In genomic region chr16:49407956-49408795, GRCm38 (mm10) we compare ENCODE assay signal across 11 mouse cellular contexts.
DNase-seq lines count a peak whose midpoint lies in the region; ATAC-seq and TF ChIP-seq lines count a peak whose summit lies in the region.
"Had no signal": no experiment of that assay in that cellular context is flagged by ENCODE, and none has a peak within 500 bp of the region (broad histone marks: within the 10 kb centered on the region; RNA-seq: fewer than 3 reads in every experiment).

No protein-coding gene starts in this region.

- H3K4me3 ChIP-seq in lung, embryonic 14.5 days (ENCODE audit: low read depth, low read length): no peak overlapping the region
- H3K4me3 ChIP-seq in lung, postnatal 0 days (ENCODE audit: low read depth, low read length): no peak overlapping the region
- no peak overlapping the region for H3K4me3 ChIP-seq in hindbrain, embryonic 11.5 days (ENCODE audit: low read depth, low read length)
- H3K4me3 ChIP-seq in liver, embryonic 12.5 days: no peak overlapping the region
- H3K4me3 ChIP-seq: megakaryocyte, embryonic 14.5 days had no signal

- H3K27ac ChIP-seq in lung, embryonic 14.5 days (ENCODE audit: low read depth): no peak overlapping the region
- no peak overlapping the region for H3K27ac ChIP-seq in lung, postnatal 0 days (ENCODE audit: low read length)
- H3K27ac ChIP-seq in hindbrain, embryonic 11.5 days (ENCODE audit: low read depth, low read length): peak overlapping the region; percentile 62; the same call in 1 of the 2 replicates
- no peak overlapping the region for H3K27ac ChIP-seq in liver, embryonic 12.5 days

- H3K9me3 ChIP-seq in lung, embryonic 14.5 days (ENCODE audit: low read depth, low read length): no peaks in the 10 kb centered on the region
- no peaks in the 10 kb centered on the region for H3K9me3 ChIP-seq in lung, postnatal 0 days (ENCODE audit: low read length)
- no peaks in the 10 kb centered on the region for H3K9me3 ChIP-seq in hindbrain, embryonic 11.5 days (ENCODE audit: control insufficient read depth, low read length)
- no peaks in the 10 kb centered on the region for H3K9me3 ChIP-seq in liver, embryonic 12.5 days (replicated peaks)
- H3K9me3 ChIP-seq: megakaryocyte, embryonic 14.5 days had no signal

- no peaks in the 10 kb centered on the region for H3K4me1 ChIP-seq in lung, embryonic 14.5 days (ENCODE audit: insufficient read depth)
- H3K4me1 ChIP-seq in lung, postnatal 0 days (ENCODE audit: insufficient read depth, low read depth, low read length): no peaks in the 10 kb centered on the region
- no peaks in the 10 kb centered on the region for H3K4me1 ChIP-seq in hindbrain, embryonic 11.5 days (replicated peaks; ENCODE audit: control insufficient read depth, insufficient read depth, low read length)
- H3K4me1 ChIP-seq in liver, embryonic 12.5 days: 0 out of 2 replicates have a peak, but pooled peaks cover 5% of the 10 kb centered on the region

- TF ChIP-seq EP300 in lung, postnatal 0 days (IDR thresholded peaks at IDR 0.05): no peak

- no peak overlapping the region; the same call in 1 of the 2 replicates for H3K4me2 ChIP-seq in lung, embryonic 14.5 days
- H3K4me2 ChIP-seq in lung, postnatal 0 days (replicated peaks; ENCODE audit: low read depth, low read length): no peak overlapping the region
- H3K4me2 ChIP-seq in hindbrain, embryonic 11.5 days (replicated peaks; ENCODE audit: low read depth, low read length): peak overlapping the region; percentile 14; the same call in 1 of the 2 replicates
- peak overlapping the region; percentile 16; the same call in 1 of the 2 replicates for H3K4me2 ChIP-seq in liver, embryonic 12.5 days

- no peak overlapping the region for H3K9ac ChIP-seq in lung, embryonic 14.5 days
- no peak overlapping the region for H3K9ac ChIP-seq in lung, postnatal 0 days (replicated peaks; ENCODE audit: low read depth)
- H3K9ac ChIP-seq in hindbrain, embryonic 11.5 days (ENCODE audit: low read depth, low read length): no peak overlapping the region
- H3K9ac ChIP-seq in liver, embryonic 12.5 days: no peak overlapping the region

- no peaks in the 10 kb centered on the region for H3K36me3 ChIP-seq in lung, embryonic 14.5 days (ENCODE audit: insufficient read depth)
- H3K36me3 ChIP-seq in lung, postnatal 0 days (ENCODE audit: insufficient read depth, low read length): no peaks in the 10 kb centered on the region
- H3K36me3 ChIP-seq in hindbrain, embryonic 11.5 days (ENCODE audit: control insufficient read depth, insufficient read depth, low read length): no peaks in the 10 kb centered on the region
- no peaks in the 10 kb centered on the region for H3K36me3 ChIP-seq in liver, embryonic 12.5 days

- no peak for ATAC-seq in lung, embryonic 14.5 days (ENCODE audit: insufficient read depth)
- no peak for ATAC-seq in lung, postnatal 0 days
- ATAC-seq in hindbrain, embryonic 11.5 days (ENCODE audit: low FRiP score): peak; percentile 83
- ATAC-seq in liver, embryonic 12.5 days: no peak
- ATAC-seq in erythroblast, adult 5-6 weeks (replicated peaks; ENCODE audit: low FRiP score, poor library complexity, severe bottlenecking): no peak
- ATAC-seq: inflammation-experienced regulatory T-cells, adult 6 months had no signal

- DNase-seq in lung, embryonic 14.5 days: peak; percentile 2
- DNase-seq in lung, postnatal 0 days (ENCODE audit: low spot score): no peak
- DNase-seq in hindbrain, embryonic 11.5 days (ENCODE audit: low spot score): peak; percentile 44
- DNase-seq in layer of hippocampus, adult 18-20 months (ENCODE audit: low spot score in 2 of 2): no peak
- DNase-seq in gastrocnemius, postnatal 36 days: no peak
- no peak for DNase-seq in adrenal gland, postnatal 4 days (ENCODE audit: low spot score in 2 of 2)
- DNase-seq: cerebellum, adult 11-12 months had no signal

- H3K27me3 ChIP-seq in lung, embryonic 14.5 days (ENCODE audit: insufficient read depth, low read length): no peaks in the 10 kb centered on the region
- no peaks in the 10 kb centered on the region for H3K27me3 ChIP-seq in lung, postnatal 0 days (replicated peaks; ENCODE audit: insufficient read depth, low read length)
- no peaks in the 10 kb centered on the region for H3K27me3 ChIP-seq in hindbrain, embryonic 11.5 days (ENCODE audit: control insufficient read depth, insufficient read depth, low read length)
- no peaks in the 10 kb centered on the region for H3K27me3 ChIP-seq in liver, embryonic 12.5 days (replicated peaks)
- H3K27me3 ChIP-seq: megakaryocyte, embryonic 14.5 days had no signal

- no peak for TF ChIP-seq CTCF in lung, embryonic 14.5 days (IDR thresholded peaks at IDR 0.05; ENCODE audit: low read depth)
- no peak for TF ChIP-seq CTCF in lung, postnatal 0 days (IDR thresholded peaks at IDR 0.05)

- intact Hi-C loops in gastrocnemius, postnatal 36 days (cut with DNase I): no loop called here

- WGBS in lung, embryonic 14.5 days: 36% methylated on average over 16 of the region's 16 CpGs
- 44% methylated on average over 16 of the region's 16 CpGs for WGBS in lung, postnatal 0 days
- 22% methylated on average over 16 of the region's 16 CpGs for WGBS in hindbrain, embryonic 11.5 days
- WGBS in liver, embryonic 12.5 days (ENCODE audit: insufficient replicate concordance): 27% methylated on average over 16 of the region's 16 CpGs

Comparison
In these comparisons a context has a peak if more than half of its experiments do, and no peak if none do; other contexts are left out.
1. DNase-seq: peak in lung, embryonic 14.5 days (single experiment) and hindbrain, embryonic 11.5 days (single experiment); none in lung, postnatal 0 days (single experiment), layer of hippocampus, adult 18-20 months (0 of 2), gastrocnemius, postnatal 36 days (0 of 2) and adrenal gland, postnatal 4 days (0 of 2).
2. H3K4me2 ChIP-seq: peak in hindbrain, embryonic 11.5 days (single experiment) and liver, embryonic 12.5 days (single experiment); none in lung, embryonic 14.5 days (single experiment) and lung, postnatal 0 days (single experiment).